14 mouse cellular contexts compared by ENCODE assay signal in genomic region chr9:78016288-78016687, GRCm38 (mm10). TPM values are rescaled to one million over a fixed set of nuclear protein-coding genes. Genes with fewer than 3 reads are reported as not detected.
DNase-seq lines count a peak whose midpoint lies in the region; ATAC-seq and TF ChIP-seq lines count a peak whose summit lies in the region.
"Had no signal": no experiment of that assay in that cellular context is flagged by ENCODE, and none has a peak within 500 bp of the region (broad histone marks: within the 10 kb centered on the region; RNA-seq: fewer than 3 reads in every experiment).

No protein-coding gene starts in this region.

- H3K27me3 ChIP-seq in heart, embryonic 14.5 days (ENCODE audit: control insufficient read depth, insufficient read depth, low read length), result no peaks in the 10 kb centered on the region
- no peaks in the 10 kb centered on the region for H3K27me3 ChIP-seq in heart, embryonic 16.5 days (ENCODE audit: control insufficient read depth, insufficient read depth, low read length)
- H3K27me3 ChIP-seq in kidney, adult 2 months (replicated peaks; ENCODE audit: control insufficient read depth, insufficient read depth, low read length), result no peaks in the 10 kb centered on the region
- no peaks in the 10 kb centered on the region for H3K27me3 ChIP-seq in midbrain, embryonic 14.5 days (ENCODE audit: control insufficient read depth, insufficient read depth, low read length)
- H3K27me3 ChIP-seq: embryonic facial prominence, embryonic 12.5 days had no signal

- no peak for TF ChIP-seq CTCF in kidney, adult 2 months (conservative IDR thresholded peaks at IDR 0.05; ENCODE audit: insufficient read depth, insufficient read length, low read depth, low read length)

- TF ChIP-seq POLR2A in kidney, adult 2 months (IDR thresholded peaks at IDR 0.05; ENCODE audit: low read depth, low read length), result no peak

- peak overlapping the region; percentile 57 for H3K9ac ChIP-seq in heart, embryonic 14.5 days (ENCODE audit: low read length)
- H3K9ac ChIP-seq in heart, embryonic 16.5 days (ENCODE audit: low read length), result peak overlapping the region; percentile 52; the same call in 1 of the 2 replicates
- no peak overlapping the region for H3K9ac ChIP-seq in midbrain, embryonic 14.5 days (replicated peaks; ENCODE audit: low read length)
- H3K9ac ChIP-seq: embryonic facial prominence, embryonic 12.5 days; forebrain, embryonic 12.5 days had no signal

- WGBS in heart, embryonic 14.5 days, result 29% methylated on average over 15 of the region's 15 CpGs
- WGBS in heart, embryonic 16.5 days, result 39% methylated on average over 15 of the region's 15 CpGs
- 22% methylated on average over 15 of the region's 15 CpGs for WGBS in kidney, adult 2 months
- WGBS in midbrain, embryonic 14.5 days, result 44% methylated on average over 15 of the region's 15 CpGs

- DNase-seq in heart, adult 11 months, result no peak
- peak; percentile 62 for DNase-seq in kidney, adult 2 months
- peak; percentile 30 for DNase-seq in midbrain, embryonic 14.5 days
- DNase-seq in ovary, postnatal 14 days (ENCODE audit: low spot score), result no peak
- no peak for DNase-seq in adrenal gland, adult 8-10 months
- no peak for DNase-seq in ovary, postnatal 10 days (ENCODE audit: low spot score)
- DNase-seq: cerebellum, adult 8-10 months; lung, postnatal 14 days; thymus, postnatal 4 days had no signal

- H3K9me3 ChIP-seq in heart, embryonic 14.5 days (ENCODE audit: control insufficient read depth, low read length), result no peaks in the 10 kb centered on the region
- H3K9me3 ChIP-seq in heart, embryonic 16.5 days (replicated peaks; ENCODE audit: control insufficient read depth, low read length), result no peaks in the 10 kb centered on the region
- H3K9me3 ChIP-seq in midbrain, embryonic 14.5 days (ENCODE audit: control insufficient read depth, low read length), result no peaks in the 10 kb centered on the region
- H3K9me3 ChIP-seq: embryonic facial prominence, embryonic 12.5 days; forebrain, embryonic 12.5 days had no signal

- peak overlapping the region; percentile 8 to 9; a peak in 1 of 4 replicates for H3K4me3 ChIP-seq in heart, embryonic 14.5 days (ENCODE audit: control insufficient read depth in 1 of 2, insufficient read depth in 1 of 2, low read depth in 1 of 2, low read length in 2 of 2)
- H3K4me3 ChIP-seq in heart, embryonic 16.5 days (ENCODE audit: low read length), result peak overlapping the region; percentile 31
- H3K4me3 ChIP-seq in kidney, adult 2 months (ENCODE audit: insufficient read depth, low read depth, low read length), result no peak overlapping the region
- no peak overlapping the region for H3K4me3 ChIP-seq in midbrain, embryonic 14.5 days (replicated peaks; ENCODE audit: low read depth, low read length)
- H3K4me3 ChIP-seq: embryonic facial prominence, embryonic 12.5 days; forebrain, embryonic 12.5 days had no signal

- H3K4me2 ChIP-seq in heart, embryonic 14.5 days (ENCODE audit: low read length), result peak overlapping the region; percentile 61
- peak overlapping the region; percentile 59 for H3K4me2 ChIP-seq in heart, embryonic 16.5 days (ENCODE audit: low read depth, low read length)
- peak overlapping the region; percentile 36 for H3K4me2 ChIP-seq in midbrain, embryonic 14.5 days (ENCODE audit: low read length)
- H3K4me2 ChIP-seq: embryonic facial prominence, embryonic 12.5 days; forebrain, embryonic 12.5 days had no signal

- no peak for ATAC-seq in heart, embryonic 14.5 days (ENCODE audit: insufficient number of reproducible peaks, insufficient read depth, low FRiP score, low read depth)
- ATAC-seq in heart, embryonic 16.5 days (replicated peaks; ENCODE audit: extremely low read depth, insufficient read depth, low FRiP score), result no peak
- ATAC-seq in midbrain, embryonic 14.5 days (ENCODE audit: low FRiP score, low TSS enrichment), result no peak

- H3K36me3 ChIP-seq in heart, embryonic 14.5 days (ENCODE audit: control insufficient read depth, insufficient read depth, low read length), result no peaks in the 10 kb centered on the region
- no peaks in the 10 kb centered on the region for H3K36me3 ChIP-seq in heart, embryonic 16.5 days (ENCODE audit: control insufficient read depth, insufficient read depth)
- no peaks in the 10 kb centered on the region for H3K36me3 ChIP-seq in kidney, adult 2 months (ENCODE audit: control insufficient read depth, insufficient read depth, low read length)
- no peaks in the 10 kb centered on the region for H3K36me3 ChIP-seq in midbrain, embryonic 14.5 days (ENCODE audit: control insufficient read depth, insufficient read depth, low read length)
- H3K36me3 ChIP-seq: embryonic facial prominence, embryonic 12.5 days; forebrain, embryonic 12.5 days had no signal

- H3K27ac ChIP-seq in heart, embryonic 14.5 days (replicated peaks in 1 of 2; ENCODE audit: control insufficient read depth in 1 of 2, insufficient read depth in 1 of 2, low read depth in 2 of 2, low read length in 2 of 2), result peak overlapping the region in 1 of 2 experiments; percentile 50; a peak in 1 of 4 replicates
- no peak overlapping the region for H3K27ac ChIP-seq in heart, embryonic 16.5 days (ENCODE audit: low read length)
- H3K27ac ChIP-seq in kidney, adult 2 months (ENCODE audit: insufficient read depth, low read depth, low read length), result no peak overlapping the region
- no peak overlapping the region for H3K27ac ChIP-seq in midbrain, embryonic 14.5 days (replicated peaks; ENCODE audit: low read depth, low read length)
- H3K27ac ChIP-seq: embryonic facial prominence, embryonic 12.5 days; forebrain, embryonic 12.5 days had no signal

- peaks cover 16 to 18% of the 10 kb centered on the region in 2 experiments for H3K4me1 ChIP-seq in heart, embryonic 14.5 days (ENCODE audit: control insufficient read depth in 2 of 2, insufficient read depth in 2 of 2, low read length in 2 of 2)
- H3K4me1 ChIP-seq in heart, embryonic 16.5 days (ENCODE audit: control insufficient read depth, insufficient read depth, low read length), result peaks cover 13% of the 10 kb centered on the region
- H3K4me1 ChIP-seq in kidney, adult 2 months (ENCODE audit: control insufficient read depth, insufficient read depth, low read length), result peaks cover 4% of the 10 kb centered on the region; the same call in 1 of the 2 replicates
- H3K4me1 ChIP-seq in midbrain, embryonic 14.5 days (ENCODE audit: control insufficient read depth, insufficient read depth, low read length), result peaks cover 4% of the 10 kb centered on the region; the same call in 1 of the 2 replicates

RNA-seq across cellular contexts. Expression of gene Gcm1, which starts 35.4 kb away (rescaled TPM):
- polyA plus RNA-seq in heart, embryonic 14.5 days (2014; fragmentation: Nextera tagmentation; extraction: Ambion mirVana), result not detected in 2 replicates
- polyA plus RNA-seq in heart, embryonic 16.5 days (2015; fragmentation: Nextera tagmentation; extraction: Ambion mirVana), result 0.07 TPM in 1 of 2 replicates, not detected in the other
- polyA plus RNA-seq in kidney, adult 2 months (2012; rRNA removed), result 3.1 and 3.5 TPM in 2 replicates
- polyA plus RNA-seq in midbrain, embryonic 14.5 days (2014; fragmentation: Nextera tagmentation; extraction: Ambion mirVana), result not detected in 2 replicates
- not detected for total RNA-seq in adrenal gland, adult 8-10 months (2022)
- polyA plus RNA-seq: forebrain, embryonic 12.5 days; gonadal fat pad, adult 2 months had no signal

Comparison
In these comparisons a context has a peak if more than half of its experiments do, and no peak if none do; other contexts are left out.
1. H3K4me3 ChIP-seq: peak in heart, embryonic 14.5 days (2 of 2) and heart, embryonic 16.5 days (single experiment); none in kidney, adult 2 months (single experiment) and midbrain, embryonic 14.5 days (single experiment).
2. DNase-seq: peak in kidney, adult 2 months (single experiment) and midbrain, embryonic 14.5 days (single experiment); none in heart, adult 11 months (single experiment), ovary, postnatal 14 days (single experiment), adrenal gland, adult 8-10 months (single experiment) and ovary, postnatal 10 days (single experiment).
3. Peak in every context shown above with its lines, with median percentiles within 50 percentile points of each other: H3K4me2 ChIP-seq.